Mouse (Mus musculus): Measurements from ENCODE around the gene Faap20.

DNA sequence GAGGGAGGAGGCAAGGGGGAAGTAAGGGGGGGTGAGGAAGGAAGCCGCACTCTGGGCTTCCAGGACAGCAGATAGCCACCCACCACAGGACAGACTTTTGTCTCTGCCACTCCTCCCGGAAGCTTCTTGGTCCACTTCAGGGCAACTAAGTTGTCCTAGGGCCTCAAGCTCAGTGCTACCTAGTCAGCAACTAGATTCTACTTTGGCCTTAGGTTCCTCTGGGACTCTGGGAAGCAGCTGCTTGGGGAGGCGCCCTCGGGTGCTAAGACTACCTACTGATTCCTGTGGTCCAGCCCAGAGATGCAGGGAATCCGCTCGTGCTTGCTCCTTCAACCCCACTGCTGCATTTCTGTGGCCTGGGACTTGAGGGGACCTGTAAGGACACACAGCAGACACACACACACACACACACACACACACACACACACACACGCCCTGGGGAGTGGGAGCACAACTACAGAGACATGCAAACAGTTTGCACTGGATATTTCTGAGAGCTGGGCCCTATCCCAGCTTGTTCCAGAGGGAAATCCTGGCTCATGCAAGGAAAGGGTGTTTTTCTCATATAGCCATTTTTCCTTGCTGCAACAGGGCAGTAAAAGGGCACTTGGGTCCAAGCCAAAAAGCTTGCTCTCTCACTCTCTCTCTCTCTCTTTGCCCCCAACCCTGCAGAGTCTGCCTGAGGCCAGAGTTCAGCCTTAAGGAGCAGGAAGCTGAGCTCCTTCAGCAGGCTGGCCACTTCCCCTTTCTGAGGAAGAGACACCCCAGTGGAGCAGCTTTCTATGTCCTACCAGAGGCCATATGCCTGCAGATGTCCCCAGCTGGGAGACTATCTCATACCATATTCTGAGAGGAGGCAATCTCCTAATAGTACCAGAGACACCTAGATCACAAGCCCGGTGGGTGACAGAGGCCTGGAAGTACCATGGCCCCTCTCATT lies 15.0 kb upstream of the Faap20 start:
- no peak for TF ChIP-seq CTCF (IDR thresholded peaks at IDR 0.05; ENCODE audit: low read depth)
- no peak for TF ChIP-seq EP300 (IDR thresholded peaks at IDR 0.05; ENCODE audit: low read depth)
